Comparison of ENCODE assay signal across 11 mouse cellular contexts in genomic region chr2:70629921-70630320, GRCm38 (mm10). TPM values are rescaled to one million over a fixed set of nuclear protein-coding genes. Genes with fewer than 3 reads are reported as not detected.
DNase-seq lines count a peak whose midpoint lies in the region; ATAC-seq lines count a peak whose summit lies in the region.
"Had no signal": no experiment of that assay in that cellular context is flagged by ENCODE, and none has a peak within 500 bp of the region (broad histone marks: within the 10 kb centered on the region; RNA-seq: fewer than 3 reads in every experiment).

No protein-coding gene starts in this region.

- ATAC-seq in hindbrain, embryonic 11.5 days (ENCODE audit: low FRiP score) = no peak
- peak; percentile 35 for ATAC-seq in limb, embryonic 13.5 days (ENCODE audit: low FRiP score, low read depth)

- H3K9me3 ChIP-seq in hindbrain, embryonic 10.5 days = no peaks in the 10 kb centered on the region
- no peaks in the 10 kb centered on the region for H3K9me3 ChIP-seq in hindbrain, embryonic 11.5 days (ENCODE audit: control insufficient read depth, low read length)
- 0 out of 2 replicates have a peak, but pooled peaks cover 5% of the 10 kb centered on the region for H3K9me3 ChIP-seq in limb, embryonic 13.5 days

- H3K9ac ChIP-seq in hindbrain, embryonic 11.5 days (ENCODE audit: low read depth, low read length) = no peak overlapping the region
- no peak overlapping the region for H3K9ac ChIP-seq in limb, embryonic 13.5 days

- H3K27ac ChIP-seq in hindbrain, embryonic 10.5 days = no peak overlapping the region
- H3K27ac ChIP-seq in hindbrain, embryonic 11.5 days (ENCODE audit: low read depth, low read length) = no peak overlapping the region
- no peak overlapping the region for H3K27ac ChIP-seq in limb, embryonic 13.5 days

- H3K36me3 ChIP-seq in hindbrain, embryonic 10.5 days = no peaks in the 10 kb centered on the region
- H3K36me3 ChIP-seq in hindbrain, embryonic 11.5 days (ENCODE audit: control insufficient read depth, insufficient read depth, low read length) = no peaks in the 10 kb centered on the region
- no peaks in the 10 kb centered on the region for H3K36me3 ChIP-seq in limb, embryonic 13.5 days

- H3K4me3 ChIP-seq in hindbrain, embryonic 10.5 days = 0 out of 2 replicates have a peak overlapping the region, but pooled peaks have one; percentile 32
- H3K4me3 ChIP-seq in hindbrain, embryonic 11.5 days (ENCODE audit: low read depth, low read length) = no peak overlapping the region
- H3K4me3 ChIP-seq in limb, embryonic 13.5 days = peak overlapping the region; percentile 32

- H3K4me2 ChIP-seq in hindbrain, embryonic 11.5 days (replicated peaks; ENCODE audit: low read depth, low read length) = no peak overlapping the region
- H3K4me2 ChIP-seq in limb, embryonic 13.5 days (replicated peaks) = peak overlapping the region; percentile 61

- DNase-seq in hindbrain, embryonic 10.5 days (ENCODE audit: low spot score) = no peak
- no peak for DNase-seq in hindbrain, embryonic 11.5 days (ENCODE audit: low spot score)
- peak; percentile 53 for DNase-seq in spleen, adult 18-20 months
- DNase-seq in spleen, adult 12 weeks (ENCODE audit: low spot score) = no peak
- no peak for DNase-seq in frontal cortex, postnatal 10 days (ENCODE audit: low spot score in 2 of 2)
- no peak for DNase-seq in left cerebral cortex, adult 9 months (ENCODE audit: low spot score in 2 of 2)
- no peak for DNase-seq in ovary, postnatal 14 days (ENCODE audit: low spot score)
- DNase-seq: gastrocnemius, postnatal 36 days; thymus, adult 2 months had no signal

- WGBS in hindbrain, embryonic 10.5 days = 73% methylated on average over 3 of the region's 3 CpGs
- 68% methylated on average over 3 of the region's 3 CpGs for WGBS in hindbrain, embryonic 11.5 days
- WGBS in limb, embryonic 13.5 days = 45% methylated on average over 3 of the region's 3 CpGs

- peaks cover 13% of the 10 kb centered on the region for H3K4me1 ChIP-seq in hindbrain, embryonic 10.5 days (replicated peaks)
- no peaks in the 10 kb centered on the region for H3K4me1 ChIP-seq in hindbrain, embryonic 11.5 days (replicated peaks; ENCODE audit: control insufficient read depth, insufficient read depth, low read length)
- H3K4me1 ChIP-seq in limb, embryonic 13.5 days = peaks cover 17% of the 10 kb centered on the region

- no peaks in the 10 kb centered on the region for H3K27me3 ChIP-seq in hindbrain, embryonic 10.5 days (ENCODE audit: insufficient read depth, poor library complexity, severe bottlenecking)
- H3K27me3 ChIP-seq in hindbrain, embryonic 11.5 days (ENCODE audit: control insufficient read depth, insufficient read depth, low read length) = no peaks in the 10 kb centered on the region
- H3K27me3 ChIP-seq in limb, embryonic 13.5 days = peaks cover 39% of the 10 kb centered on the region
- H3K27me3 ChIP-seq: CH12.LX had no signal

RNA-seq across cellular contexts. Expression of gene Gorasp2, which starts 31.5 kb away (rescaled TPM):
- polyA plus RNA-seq in hindbrain, embryonic 10.5 days (2016; fragmentation: Nextera tagmentation; extraction: Ambion mirVana) = 156 and 159 TPM in 2 replicates
- 147 and 160 TPM in 2 replicates for polyA plus RNA-seq in hindbrain, embryonic 11.5 days (2014; fragmentation: Nextera tagmentation; extraction: Ambion mirVana)
- polyA plus RNA-seq in limb, embryonic 13.5 days (2015; fragmentation: Nextera tagmentation; extraction: Ambion mirVana) = 164 and 170 TPM in 2 replicates

RNA-seq across cellular contexts. Expression of gene Gm26558, which starts 32.0 kb away (rescaled TPM):
- 2.7 and 3.2 TPM in 2 replicates for polyA plus RNA-seq in hindbrain, embryonic 10.5 days (2016; fragmentation: Nextera tagmentation; extraction: Ambion mirVana)
- polyA plus RNA-seq in hindbrain, embryonic 11.5 days (2014; fragmentation: Nextera tagmentation; extraction: Ambion mirVana) = 3.6 and 4.3 TPM in 2 replicates
- polyA plus RNA-seq in limb, embryonic 13.5 days (2015; fragmentation: Nextera tagmentation; extraction: Ambion mirVana) = 5.6 and 6.3 TPM in 2 replicates

Comparison
In these comparisons a context has a peak if more than half of its experiments do, and no peak if none do; other contexts are left out.
1. DNase-seq: peak in spleen, adult 18-20 months (2 of 2); none in hindbrain, embryonic 10.5 days (single experiment), hindbrain, embryonic 11.5 days (single experiment), spleen, adult 12 weeks (single experiment), frontal cortex, postnatal 10 days (0 of 2), left cerebral cortex, adult 9 months (0 of 2) and ovary, postnatal 14 days (single experiment).